Mouse (Mus musculus) liver, embryonic 16.5 days (tissue): Measurements from ENCODE around the gene Mien1. TPM values are rescaled to one million over a fixed set of nuclear protein-coding genes. Genes with fewer than 3 reads are reported as not detected.

Experiments
- ATAC-seq: fragments of 200-750 bp; cut with Nextera tagmentation; 2 replicates; pipeline ENCODE4 v1.8.0; 2017; ENCODE audit warnings: low read depth, mild to moderate bottlenecking, moderate number of reproducible peaks, moderate library complexity
- H3K27ac ChIP-seq: fragments of 300-500 bp; sonication (generic); 2 replicates; pipeline ENCODE4 v1.5.1; 2014; ENCODE audit warnings: mild to moderate bottlenecking, low read length
- H3K27me3 ChIP-seq: fragments of 300-500 bp; sonication (generic); 2 replicates; pipeline ENCODE4 v1.6.1; 2014; ENCODE audit warnings: low read depth, low read length, mixed read lengths; ENCODE audit not compliant: control insufficient read depth, insufficient read depth
- H3K36me3 ChIP-seq: fragments of 300-500 bp; sonication (generic); 2 replicates; pipeline ENCODE4 v1.6.1; 2014; ENCODE audit warnings: mild to moderate bottlenecking; ENCODE audit not compliant: control insufficient read depth, insufficient read depth
- H3K4me1 ChIP-seq: fragments of 300-500 bp; sonication (generic); 2 replicates; pipeline ENCODE4 v1.6.1; 2014; ENCODE audit warnings: low read depth, low read length, mixed read lengths; ENCODE audit not compliant: control insufficient read depth
- H3K4me2 ChIP-seq: fragments of 300-500 bp; sonication (generic); 2 replicates; pipeline ENCODE4 v1.6.1; 2014; ENCODE audit warnings: low read depth, low read length, mixed read lengths
- H3K4me3 ChIP-seq: fragments of 300-500 bp; sonication (generic); 2 replicates; pipeline ENCODE4 v1.5.1; 2014; ENCODE audit warnings: low read depth, mild to moderate bottlenecking, low read length
- H3K9ac ChIP-seq: fragments of 300-500 bp; sonication (generic); 2 replicates; pipeline ENCODE4 v1.6.1; 2014; ENCODE audit warnings: low read depth, low read length
- H3K9me3 ChIP-seq: fragments of 300-500 bp; sonication (generic); replicated peaks from 2 replicates; pipeline ENCODE4 v1.6.1; 2016; ENCODE audit warnings: low read length; ENCODE audit not compliant: control insufficient read depth
- WGBS: fragments of 180-500 bp; shearing (Covaris S2); extraction: QIAGEN DNeasy Blood & Tissue Kit; methylation state at CpG from one replicate; pipeline ENCODE4 v1.1.7; 2014; ENCODE audit not compliant: insufficient replicate concordance; 5-methylcytosine and 5-hydroxymethylcytosine counted together
- polyA plus RNA-seq: library from polyadenylated mRNA; unstranded; fragments of >200 nt; fragmentation: Nextera tagmentation; extraction: Ambion mirVana; gene quantifications from 2 replicates; pipeline ENCODE4 v1.2.1, GENCODE M21; 2015

The Mien1 gene
- polyA plus RNA-seq, 1 experiment from 2014 or later = 57.9 TPM

DNA sequence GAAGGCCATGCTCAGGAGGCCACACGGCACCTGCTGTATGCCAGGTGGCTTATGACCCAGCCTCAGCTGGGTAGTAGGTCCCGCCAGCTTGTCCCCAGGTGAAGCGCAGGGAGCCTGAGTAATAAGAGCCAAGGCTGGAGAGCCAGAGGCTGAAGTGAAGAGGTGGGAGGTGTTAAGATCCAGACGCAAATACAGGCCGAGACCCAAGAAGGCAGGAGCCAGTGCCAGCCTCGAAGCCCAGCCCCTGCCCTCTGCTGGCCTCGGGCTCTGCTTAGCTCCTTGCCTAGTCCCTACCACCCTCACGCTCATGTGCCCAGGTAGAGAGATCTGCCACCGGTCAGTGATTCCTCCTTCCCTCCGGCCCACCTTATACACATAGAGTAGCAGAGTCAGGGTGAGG lies 50.5 kb downstream of the Mien1 start:
- Histone ChIP-seq H3K36me3 (no peaks in the 10 kb centered on the region), H3K4me3 (no peak overlapping the region), H3K9ac (no peak overlapping the region), H3K27ac (no peak overlapping the region), H3K27me3 (peaks cover 44% of the 10 kb centered on the region), H3K4me1 (peaks cover 14% of the 10 kb centered on the region), H3K9me3 (no peaks in the 10 kb centered on the region), H3K4me2 (no peak overlapping the region)
- ATAC-seq = no peak
- WGBS = 59% methylated on average over 10 of the region's 10 CpGs

Other genes starting within 250 kb of the Mien1 start
- 21.1 and 21.5 TPM in 2 replicates for gene Med1, start 245.7 kb downstream of the Mien1 start, polyA plus RNA-seq
- 5.5 and 5.7 TPM in 2 replicates for gene Cdk12, start 235.9 kb downstream of the Mien1 start, polyA plus RNA-seq
- gene Neurod2, start 109.3 kb downstream of the Mien1 start, polyA plus RNA-seq = not detected in 2 replicates
- 0.79 and 1.9 TPM in 2 replicates for gene Ppp1r1b, start 90.6 kb downstream of the Mien1 start, polyA plus RNA-seq
- 16.5 and 17.3 TPM in 2 replicates for gene Stard3, start 80.6 kb downstream of the Mien1 start, polyA plus RNA-seq
- 0.98 and 1.7 TPM in 2 replicates for gene Tcap, start 55.2 kb downstream of the Mien1 start, polyA plus RNA-seq
- 0.12 TPM in 1 of 2 replicates, not detected in the other for gene Pnmt, start 52.5 kb downstream of the Mien1 start, polyA plus RNA-seq
- gene Pgap3, start 38.5 kb downstream of the Mien1 start, polyA plus RNA-seq = 3.3 and 3.4 TPM in 2 replicates
- 1.8 and 2.1 TPM in 2 replicates for gene Erbb2, start 26.5 kb downstream of the Mien1 start, polyA plus RNA-seq
- 28.5 and 36.0 TPM in 2 replicates for gene Grb7, start 7.4 kb upstream of the Mien1 start, polyA plus RNA-seq
- gene Ikzf3, start 107.0 kb upstream of the Mien1 start, polyA plus RNA-seq = 0.19 and 0.20 TPM in 2 replicates
- 0.60 and 0.85 TPM in 2 replicates for gene Zpbp2, start 112.1 kb upstream of the Mien1 start, polyA plus RNA-seq
- gene Ormdl3, start 148.4 kb upstream of the Mien1 start, polyA plus RNA-seq = 36.6 and 38.4 TPM in 2 replicates
- gene Lrrc3c, start 159.3 kb upstream of the Mien1 start, polyA plus RNA-seq = not detected in 2 replicates
- gene Gm12355, start 186.7 kb upstream of the Mien1 start, polyA plus RNA-seq = 0.12 and 0.47 TPM in 2 replicates
- gene Gsdma3, start 187.4 kb upstream of the Mien1 start, polyA plus RNA-seq = not detected in 2 replicates
- not detected in 2 replicates for gene Gsdma2, start 207.8 kb upstream of the Mien1 start, polyA plus RNA-seq
- gene Gsdma, start 225.4 kb upstream of the Mien1 start, polyA plus RNA-seq = 0.04 TPM in 1 of 2 replicates, not detected in the other
- 86.4 and 86.5 TPM in 2 replicates for gene Psmd3, start 243.6 kb upstream of the Mien1 start, polyA plus RNA-seq